Mouse (Mus musculus): ENCODE data around the gene Slc24a3. TPM values are rescaled to one million over a fixed set of nuclear protein-coding genes. Genes with fewer than 3 reads are reported as not detected.

The Slc24a3 gene
- total RNA-seq, 2 experiments from 2014 or later, result 1.3 to 2.0 TPM

GRCm38 (mm10) chr2:145530941-145531353 lies 363.4 kb downstream of the Slc24a3 start:
- H3K27ac ChIP-seq, result no peak overlapping the region
- intact Hi-C loops (cut with DNase I), result no loop called here
- TF ChIP-seq CTCF (IDR thresholded peaks at IDR 0.05), result no peak
- DNase-seq, result no peak
- no peak overlapping the region for H3K4me3 ChIP-seq

GRCm38 (mm10) chr2:145533086-145533485 lies 365.5 kb downstream of the Slc24a3 start:
- intact Hi-C loops (cut with DNase I), result no loop called here
- Histone ChIP-seq H3K27ac (no peak overlapping the region), H3K4me3 (no peak overlapping the region)
- DNase-seq, result no peak
- no peak for TF ChIP-seq CTCF (IDR thresholded peaks at IDR 0.05)

DNA sequence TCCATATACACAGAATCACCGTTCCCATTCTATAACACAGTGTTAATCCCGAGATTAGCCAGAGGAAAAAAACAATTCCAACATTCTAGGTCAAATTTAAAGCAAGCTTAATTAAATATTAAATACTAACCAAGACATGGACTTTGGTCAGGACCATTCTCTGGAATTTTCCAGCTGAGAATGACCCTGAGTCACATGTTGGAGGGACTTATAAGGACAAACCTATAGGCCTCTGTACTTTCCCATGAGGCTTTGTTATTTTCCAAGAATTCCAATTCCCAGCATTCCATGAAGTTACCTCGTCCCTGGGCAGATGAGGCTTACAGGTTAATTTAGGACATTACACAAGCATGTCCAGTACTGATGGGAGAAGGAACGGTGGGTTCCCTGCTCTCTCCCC lies 367.8 kb downstream of the Slc24a3 start:
- no peak overlapping the region for H3K4me3 ChIP-seq
- intact Hi-C loops (cut with DNase I), result no loop called here
- no peak for DNase-seq
- no peak for TF ChIP-seq CTCF (IDR thresholded peaks at IDR 0.05)
- no peak overlapping the region for H3K27ac ChIP-seq

DNA sequence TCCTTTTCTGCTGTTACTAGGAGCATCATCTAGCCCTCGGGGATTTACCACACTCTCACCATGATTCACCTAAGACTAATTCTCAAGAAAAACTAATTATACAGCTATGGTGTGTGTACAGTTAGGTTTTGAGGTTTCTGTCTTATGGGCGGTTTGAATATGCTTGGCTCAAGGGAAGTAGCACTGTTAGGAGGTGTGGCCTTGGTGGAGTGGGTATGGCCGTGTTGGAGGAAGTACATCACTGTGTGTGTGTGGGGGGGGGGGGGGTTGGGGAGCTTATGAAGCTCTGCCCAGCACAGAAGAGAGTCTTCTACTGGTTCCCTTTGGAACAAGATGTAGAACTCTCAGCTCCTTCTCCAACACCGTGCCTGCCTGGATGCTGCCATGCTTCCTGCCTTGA lies 368.2 kb downstream of the Slc24a3 start:
- no peak for DNase-seq
- Histone ChIP-seq H3K27ac (no peak overlapping the region), H3K4me3 (no peak overlapping the region)
- intact Hi-C loops (cut with DNase I), result no loop called here
- TF ChIP-seq CTCF (IDR thresholded peaks at IDR 0.05), result no peak

GRCm38 (mm10) chr2:145536986-145537385 lies 369.4 kb downstream of the Slc24a3 start:
- no peak for DNase-seq
- Histone ChIP-seq H3K27ac (no peak overlapping the region), H3K4me3 (no peak overlapping the region)
- no peak for TF ChIP-seq CTCF (IDR thresholded peaks at IDR 0.05)
- intact Hi-C loops (cut with DNase I), result no loop called here

DNA sequence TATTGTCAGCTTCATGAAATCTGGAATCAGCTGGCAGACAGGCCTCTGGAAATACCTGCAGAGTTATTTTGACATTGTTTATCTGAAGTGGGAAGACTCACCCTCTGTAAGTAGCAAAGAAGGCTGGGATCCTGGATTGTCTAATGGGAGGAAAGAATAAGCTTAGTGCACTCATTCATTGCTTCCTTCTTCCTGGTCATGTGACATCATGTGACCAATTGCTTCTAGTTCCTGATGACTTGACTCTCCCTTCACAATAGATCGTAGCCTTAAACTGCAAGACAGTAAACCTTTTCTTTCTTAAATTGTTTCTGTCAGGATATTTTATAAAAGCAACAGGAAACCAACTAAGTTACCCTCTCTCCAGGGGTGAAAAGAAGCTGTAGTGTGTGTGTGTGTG lies 374.1 kb downstream of the Slc24a3 start:
- Histone ChIP-seq H3K4me3 (no peak overlapping the region), H3K27ac (no peak overlapping the region)
- no peak for DNase-seq
- intact Hi-C loops (cut with DNase I), result no loop called here
- no peak for TF ChIP-seq CTCF (IDR thresholded peaks at IDR 0.05)

GRCm38 (mm10) chr2:145546071-145546470 lies 378.5 kb downstream of the Slc24a3 start:
- no peak for TF ChIP-seq CTCF (IDR thresholded peaks at IDR 0.05)
- no peak for DNase-seq
- intact Hi-C loops (cut with DNase I), result no loop called here
- H3K4me3 ChIP-seq, result no peak overlapping the region
- no peak overlapping the region for H3K27ac ChIP-seq

- H3K4me3 ChIP-seq, result no peak overlapping the region
- intact Hi-C loops (cut with DNase I), result no loop called here
- no peak for TF ChIP-seq CTCF (IDR thresholded peaks at IDR 0.05)
- DNase-seq, result no peak
- no peak overlapping the region for H3K27ac ChIP-seq
Observed at GRCm38 (mm10) chr2:145554722-145555252, 387.2 kb downstream of the Slc24a3 start.

DNA sequence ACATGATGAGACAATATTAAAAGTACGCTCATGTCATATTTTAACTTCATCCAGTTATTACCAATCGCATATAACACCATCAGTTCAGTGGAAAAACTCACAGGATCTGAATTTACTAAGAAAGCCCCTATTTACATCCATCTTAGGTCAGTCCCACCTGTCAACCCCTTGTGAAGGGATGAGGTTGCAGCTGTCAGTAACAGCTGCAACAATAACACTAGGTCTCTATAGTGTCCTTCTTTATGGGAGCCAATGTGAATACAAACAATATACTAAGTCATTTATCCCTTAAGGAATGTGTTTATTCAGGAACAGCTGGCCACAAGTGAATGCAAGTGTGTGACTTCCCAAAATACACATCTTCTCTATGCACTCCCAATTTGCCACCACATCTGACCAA lies 388.2 kb downstream of the Slc24a3 start:
- TF ChIP-seq CTCF (IDR thresholded peaks at IDR 0.05), result no peak
- H3K4me3 ChIP-seq, result no peak overlapping the region
- intact Hi-C loops (cut with DNase I), result no loop called here
- no peak overlapping the region for H3K27ac ChIP-seq
- no peak for DNase-seq

DNA sequence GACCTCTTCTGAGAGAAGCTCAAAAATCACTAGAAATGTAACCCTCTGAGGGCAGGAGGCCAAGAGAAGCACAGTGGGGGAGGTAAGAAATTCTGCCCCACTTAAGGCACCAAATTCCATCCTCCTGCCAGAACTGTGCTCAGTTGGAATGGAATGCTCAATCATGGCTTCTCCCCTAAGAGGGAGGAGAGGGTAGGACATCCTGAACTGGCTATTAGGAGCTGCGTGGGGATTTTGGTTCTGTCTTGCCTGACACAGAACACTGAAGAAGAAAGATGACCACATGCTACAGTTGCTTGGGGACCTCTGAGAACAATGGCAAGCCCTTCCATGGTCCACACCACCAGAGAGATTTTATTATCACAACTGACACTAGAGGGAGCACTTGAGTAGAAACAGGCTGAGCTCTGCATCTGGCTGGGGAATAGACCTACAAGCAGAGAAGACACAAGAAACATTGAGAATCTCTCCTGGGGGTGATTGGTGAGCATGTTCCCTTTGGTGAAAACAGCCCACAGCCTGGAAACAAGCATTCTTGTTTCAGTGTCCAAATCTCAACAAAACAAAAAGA lies 389.9 kb downstream of the Slc24a3 start:
- Histone ChIP-seq H3K27ac (no peak overlapping the region), H3K4me3 (no peak overlapping the region)
- intact Hi-C loops (cut with DNase I), result loop anchor here (1.0 kb wide), 1 partner anchor 31 kb away; no protein-coding TSS in a partner anchor
- peak; percentile 70 for TF ChIP-seq CTCF (IDR thresholded peaks at IDR 0.05)
- no peak for DNase-seq

DNA sequence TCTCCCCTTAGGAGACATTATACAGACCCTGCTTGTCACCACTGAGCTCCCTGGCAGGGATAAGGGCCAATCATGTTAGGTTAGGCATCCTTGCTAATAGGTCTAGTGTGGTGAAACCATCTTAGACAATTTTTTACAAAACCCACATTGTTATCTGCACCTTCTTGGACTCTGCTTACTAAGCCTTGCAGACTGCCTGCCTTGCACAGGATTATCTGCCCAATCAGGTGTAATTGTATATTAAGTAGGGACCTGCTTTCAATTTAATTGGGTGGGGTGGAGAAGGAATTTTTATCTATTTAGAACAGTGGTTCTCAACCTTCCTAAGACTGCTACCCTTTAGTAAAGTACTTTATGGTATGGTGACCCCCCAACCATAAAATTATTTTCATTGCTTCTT lies 394.9 kb downstream of the Slc24a3 start:
- no peak overlapping the region for H3K4me3 ChIP-seq
- intact Hi-C loops (cut with DNase I), result no loop called here
- no peak overlapping the region for H3K27ac ChIP-seq
- DNase-seq, result no peak
- TF ChIP-seq CTCF (IDR thresholded peaks at IDR 0.05), result no peak

GRCm38 (mm10) chr2:145564596-145564995 lies 397.0 kb downstream of the Slc24a3 start:
- no peak for TF ChIP-seq CTCF (IDR thresholded peaks at IDR 0.05)
- Histone ChIP-seq H3K27ac (no peak overlapping the region), H3K4me3 (no peak overlapping the region)
- intact Hi-C loops (cut with DNase I), result no loop called here
- DNase-seq, result no peak

GRCm38 (mm10) chr2:145566904-145567303 lies 399.4 kb downstream of the Slc24a3 start:
- intact Hi-C loops (cut with DNase I), result no loop called here
- no peak for DNase-seq
- TF ChIP-seq CTCF (IDR thresholded peaks at IDR 0.05), result no peak
- Histone ChIP-seq H3K4me3 (no peak overlapping the region), H3K27ac (no peak overlapping the region)

DNA sequence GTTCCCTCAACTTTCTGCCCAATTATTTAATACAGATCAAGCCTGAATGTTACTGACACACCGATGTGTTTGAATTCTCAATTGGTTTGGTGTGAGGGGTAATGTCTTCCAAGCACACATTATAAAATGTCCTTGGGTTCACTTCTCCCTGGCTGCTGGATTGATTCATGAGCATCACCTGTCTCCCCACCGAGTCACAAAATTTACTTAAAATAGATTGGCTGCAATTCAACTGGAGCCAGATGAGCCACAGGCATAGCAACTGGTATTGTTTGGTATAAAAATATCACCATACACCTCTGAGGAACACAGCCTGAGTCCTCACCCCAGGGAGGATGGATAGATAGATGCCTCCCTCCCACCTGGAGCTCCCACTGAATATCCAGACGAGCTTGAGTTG lies 404.4 kb downstream of the Slc24a3 start:
- Histone ChIP-seq H3K4me3 (no peak overlapping the region), H3K27ac (no peak overlapping the region)
- intact Hi-C loops (cut with DNase I), result no loop called here
- no peak for TF ChIP-seq CTCF (IDR thresholded peaks at IDR 0.05)
- no peak for DNase-seq
